Mouse (Mus musculus) embryonic fibroblast, embryonic 13.5 days (primary cell): ENCODE measurements at regions not wholly inside any gene's neighbourhood (a gene's known extent, or its start where the extent isn't known, plus 50 kb on each side); places are given as distances from the start of the nearest gene placed in this dataset.

ENCODE experiments used
- CTCF ChIP-seq: IDR thresholded peaks from 2 replicates; pipeline ENCODE4 v1.5.1; 2011; ENCODE audit warnings: mild to moderate bottlenecking, control low read depth, low read length, moderate library complexity, borderline replicate concordance; ENCODE audit not compliant: insufficient read depth
- POLR2A ChIP-seq: IDR thresholded peaks from 2 replicates; pipeline ENCODE4 v1.6.1; 2011; ENCODE audit warnings: low read depth, mild to moderate bottlenecking, control low read depth, low read length, moderate library complexity

DNA sequence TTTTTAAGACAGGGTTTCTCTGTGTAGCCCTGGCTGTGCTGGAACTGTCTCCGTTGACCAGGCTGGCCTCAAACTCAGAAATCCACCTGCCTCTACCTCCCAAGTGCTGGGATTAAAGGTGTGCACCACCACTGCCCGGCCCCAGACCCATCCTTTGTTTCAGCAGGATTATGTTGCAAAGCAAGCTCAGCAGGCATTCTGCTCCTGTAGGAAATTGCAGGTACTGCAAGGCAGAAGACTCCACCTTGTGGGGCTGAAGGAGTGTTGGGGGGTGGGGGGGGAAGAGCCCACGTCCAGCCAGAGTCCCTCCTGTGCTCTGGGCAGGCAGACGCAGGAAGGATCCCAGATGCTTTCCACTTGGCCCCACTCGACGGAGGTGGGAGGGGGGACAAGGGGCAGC, 52.2 kb upstream of the Epcam start:
- TF ChIP-seq POLR2A (no peak), CTCF (no peak)
